Mouse (Mus musculus) Patski (cell line): ENCODE measurements around the gene Egfl8. TPM values are rescaled to one million over a fixed set of nuclear protein-coding genes. Genes with fewer than 3 reads are reported as not detected.

ENCODE experiments used
- ATAC-seq: fragments of 100-300 bp; one replicate; pipeline ENCODE4 v1.8.0; 2021
- CTCF ChIA-PET: fragments of 350-600 bp; sonication (Branson Sonifier 250); formaldehyde crosslinking; loops from one replicate; lab custom pipeline; 2022; ENCODE audit warnings: inconsistent platforms; lab: Charles Lee
- POLR2A ChIA-PET: fragments of 350-600 bp; sonication (Branson Sonifier 250); formaldehyde crosslinking; loops from one replicate; lab custom pipeline; 2022; ENCODE audit warnings: antibody characterized with exemption, inconsistent platforms; lab: Charles Lee
- DNase-seq: peaks from one replicate; pipeline ENCODE4 v3.0.0-alpha.2; 2011; ENCODE audit warnings: low read depth, low spot score
- H3K27me3 ChIP-seq: fragments of 371-371 bp; one replicate; pipeline ENCODE4 v1.5.1; 2021
- CTCF ChIP-seq: fragments of 100-300 bp; IDR thresholded peaks from one replicate; pipeline ENCODE4 v1.5.1; 2021
- in situ Hi-C: fragments of 300-500 bp; cut with MboI; formaldehyde crosslinking; loops from 3 replicates; pipeline ENCODE4 v1.11.1; 2018; ENCODE audit warnings: low pct_unique_long_range_greater_than_20kb, mixed read lengths
- polyA plus RNA-seq: library from polyadenylated mRNA; unstranded; gene quantifications from one replicate; pipeline ENCODE4 v1.2.3, GENCODE M21; 2021

Egfl8 gene
- polyA plus RNA-seq, 1 experiment from 2014 or later: 2.5 TPM

GRCm38 (mm10) chr17:34604061-34604508 lies 11.7 kb downstream of the Egfl8 start, which contains the start of gene Agpat1:
Agpat1 (plus strand) TSS chr17:34604262.
- no peak for TF ChIP-seq CTCF
- ATAC-seq (peak; percentile 67), DNase-seq (no peak)
- H3K27me3 ChIP-seq: no peaks in the 10 kb centered on the region
- in situ Hi-C loops: no loop called here
- POLR2A ChIA-PET: interaction anchor here (1.5 to 5.4 kb wide), 4 partner anchors 11 to 16 kb away, joined by 4 to 28 read pairs (median 8); partner anchors contain the start of genes Gpsm3 and Pbx2
- CTCF ChIA-PET: interaction anchor here (1.0 to 2.1 kb wide), 3 partner anchors 9 to 25 kb away, joined by 3 to 13 read pairs (median 4); partner anchors contain the start of gene Prrt1

GRCm38 (mm10) chr17:34603375-34604060 lies 12.3 kb downstream of the Egfl8 start, which contains the start of gene Rnf5:
Rnf5 (minus strand) TSS chr17:34603690.
- POLR2A ChIA-PET: interaction anchor here (2.3 to 5.4 kb wide), 2 partner anchors 10 to 13 kb away, joined by 12 to 28 read pairs; partner anchors contain the start of genes Gpsm3 and Pbx2
- no peak for TF ChIP-seq CTCF
- CTCF ChIA-PET: interaction anchor here (1.0 to 2.1 kb wide), 4 partner anchors 9 to 26 kb away, joined by 3 to 13 read pairs (median 4); partner anchors contain the start of gene Prrt1
- ATAC-seq (peak; percentile 88), DNase-seq (peak; percentile 100)
- no peaks in the 10 kb centered on the region for H3K27me3 ChIP-seq
- in situ Hi-C loops: no loop called here

GRCm38 (mm10) chr17:34601796-34602195 lies 14.0 kb downstream of the Egfl8 start:
- DNase-seq: no peak
- no peak for ATAC-seq
- no peak for TF ChIP-seq CTCF
- in situ Hi-C loops: no loop called here
- ChIA-PET CTCF (no interaction called here), POLR2A (interaction anchor here (0.9 to 5.4 kb wide), 4 partner anchors 8 to 43 kb away, joined by 3 to 28 read pairs (median 4); partner anchors contain the start of genes Fkbpl and Pbx2)
- no peaks in the 10 kb centered on the region for H3K27me3 ChIP-seq

GRCm38 (mm10) chr17:34599891-34600290 lies 15.9 kb downstream of the Egfl8 start:
- in situ Hi-C loops: no loop called here
- CTCF ChIA-PET: interaction anchor here (0.8 kb wide), 1 partner anchor 10 kb away, joined by 3 read pairs; the partner anchor contains the start of gene Gpsm3

GRCm38 (mm10) chr17:34597566-34598095 lies 18.1 kb downstream of the Egfl8 start, which contains the start of gene Ager:
Ager (plus strand) TSS chr17:34597862.
- ChIA-PET POLR2A (interaction anchor here (2.0 kb wide), 1 partner anchor 10 kb away, joined by 6 read pairs; no protein-coding TSS in a partner anchor), CTCF (no interaction called here)
- in situ Hi-C loops: no loop called here
- H3K27me3 ChIP-seq: no peaks in the 10 kb centered on the region
- DNase-seq: no peak
- no peak for ATAC-seq
- TF ChIP-seq CTCF: no peak

More at GRCm38 (mm10) chr17:34599891-34600290, 15.9 kb downstream of the Egfl8 start:
- DNase-seq: no peak
- H3K27me3 ChIP-seq: no peaks in the 10 kb centered on the region
- ATAC-seq: no peak
- TF ChIP-seq CTCF: no peak
- POLR2A ChIA-PET: interaction anchor here (1.0 kb wide), 1 partner anchor 9 kb away, joined by 3 read pairs; the partner anchor contains the start of gene Pbx2

GRCm38 (mm10) chr17:34596098-34596497 lies 19.7 kb downstream of the Egfl8 start:
- in situ Hi-C loops: no loop called here
- DNase-seq: no peak
- ChIA-PET CTCF (interaction anchor here (1.1 kb wide), 1 partner anchor 9 kb away, joined by 4 read pairs; no protein-coding TSS in a partner anchor), POLR2A (no interaction called here)
- ATAC-seq: no peak
- TF ChIP-seq CTCF: no peak
- H3K27me3 ChIP-seq: no peaks in the 10 kb centered on the region

- in situ Hi-C loops: no loop called here
- no peak for TF ChIP-seq CTCF
- ATAC-seq (no peak), DNase-seq (no peak)
- ChIA-PET POLR2A (interaction anchor here (0.7 to 3.4 kb wide), 2 partner anchors 10 to 42 kb away, joined by 3 to 28 read pairs; partner anchors contain the start of genes Agpat1 and Rnf5), CTCF (no interaction called here)
- no peaks in the 10 kb centered on the region for H3K27me3 ChIP-seq
Measured at GRCm38 (mm10) chr17:34593752-34594525, 21.8 kb downstream of the Egfl8 start.

- CTCF ChIA-PET: no interaction called here
- POLR2A ChIA-PET: interaction anchor here (3.4 kb wide), 1 partner anchor 11 kb away, joined by 28 read pairs; the partner anchor contains the start of genes Agpat1 and Rnf5
- DNase-seq (no peak), ATAC-seq (peak; percentile 15)
- in situ Hi-C loops: no loop called here
- TF ChIP-seq CTCF: no peak
- H3K27me3 ChIP-seq: no peaks in the 10 kb centered on the region
Measured at GRCm38 (mm10) chr17:34592581-34593549, 22.9 kb downstream of the Egfl8 start.

- ChIA-PET CTCF (no interaction called here), POLR2A (interaction anchor here (3.4 kb wide), 1 partner anchor 12 kb away, joined by 28 read pairs; the partner anchor contains the start of genes Agpat1 and Rnf5)
- H3K27me3 ChIP-seq: no peaks in the 10 kb centered on the region
- TF ChIP-seq CTCF: no peak
- in situ Hi-C loops: no loop called here
- no peak for DNase-seq
- ATAC-seq: peak; percentile 21
Measured at GRCm38 (mm10) chr17:34591994-34592375, 23.8 kb downstream of the Egfl8 start.
